Mouse (Mus musculus): ENCODE data around the gene Foxp1.

DNA sequence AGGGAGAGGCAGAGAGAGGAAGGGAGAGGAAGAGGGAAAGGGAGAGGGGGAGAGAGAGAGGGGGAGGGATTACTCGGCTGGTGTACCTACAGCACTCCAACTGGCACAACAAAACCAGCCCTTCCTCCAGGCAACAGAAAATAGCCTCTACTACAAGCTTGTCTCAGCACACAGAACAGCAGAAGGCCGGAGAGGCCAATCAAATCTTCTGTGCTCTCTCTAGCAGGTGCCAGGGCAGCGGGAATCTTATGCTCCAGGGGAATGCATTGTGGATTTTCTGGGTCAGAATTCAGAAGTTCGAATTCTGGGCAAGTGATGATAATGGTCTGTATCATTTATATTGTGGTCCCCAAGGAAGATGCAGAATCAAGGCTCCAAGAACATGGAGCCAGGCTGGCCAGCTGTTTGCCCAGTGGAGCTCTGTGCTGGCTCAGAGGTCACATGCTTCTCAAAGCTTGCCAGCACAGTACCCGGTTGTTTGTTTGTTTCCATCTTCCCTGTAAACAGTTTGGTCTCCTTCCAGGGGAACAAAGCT is 11.8 kb upstream of the Foxp1 start:
- TF ChIP-seq CTCF (IDR thresholded peaks at IDR 0.05; ENCODE audit: low read depth), result no peak
- no peak for TF ChIP-seq EP300 (IDR thresholded peaks at IDR 0.05; ENCODE audit: low read depth)
